Mouse (Mus musculus) CH12.LX (cell line): ENCODE results near the gene Slc3a1.
A peak's percentile ranks its signal among the peaks of the same experiment; 100 is the strongest.

Experiments
- CTCF ChIP-seq, 2 experiments: IDR thresholded peaks in 1 of 2; conservative IDR thresholded peaks in 1 of 2; 2 replicates each; pipeline ENCODE4 v1.5.1; 2011 to 2012; ENCODE audit warnings: low read depth in 2 of 2, low read length in 2 of 2, improper control_type of control experiment in 1 of 2, inconsistent platforms in 1 of 2, mild to moderate bottlenecking in 1 of 2, moderate library complexity in 1 of 2
- ELF1 ChIP-seq: IDR thresholded peaks from 2 replicates; pipeline ENCODE4 v1.6.1; 2014; ENCODE audit warnings: low read depth, mild to moderate bottlenecking, inconsistent platforms, low read length, improper control_type of control experiment
- EP300 ChIP-seq: IDR thresholded peaks from 2 replicates; pipeline ENCODE4 v1.6.1; 2011; ENCODE audit warnings: low read length, improper control_type of control experiment
- GABPA ChIP-seq: IDR thresholded peaks from 2 replicates; pipeline ENCODE4 v1.6.1; 2012; ENCODE audit warnings: low read depth, low read length, improper control_type of control experiment, inconsistent platforms; ENCODE audit not compliant: insufficient replicate concordance
- MAFK ChIP-seq: IDR thresholded peaks from 2 replicates; pipeline ENCODE4 v1.6.1; 2011; ENCODE audit warnings: low read length, improper control_type of control experiment; ENCODE audit not compliant: insufficient replicate concordance
- MAX ChIP-seq: IDR thresholded peaks from 2 replicates; pipeline ENCODE4 v1.6.1; 2011; ENCODE audit warnings: low read length, improper control_type of control experiment
- MXI1 ChIP-seq: IDR thresholded peaks from 2 replicates; pipeline ENCODE4 v1.6.1; 2011; ENCODE audit warnings: mild to moderate bottlenecking, low read depth, low read length, improper control_type of control experiment
- NELFE ChIP-seq: IDR thresholded peaks from 2 replicates; pipeline ENCODE4 v1.6.1; 2011; ENCODE audit warnings: low read depth, low read length, improper control_type of control experiment
- NRF1 ChIP-seq: IDR thresholded peaks from 2 replicates; pipeline ENCODE4 v1.6.1; 2014; ENCODE audit warnings: low read depth, mild to moderate bottlenecking, inconsistent platforms, low read length, improper control_type of control experiment, moderate library complexity
- POLR2A ChIP-seq: IDR thresholded peaks from 2 replicates; pipeline ENCODE4 v1.6.1; 2011; ENCODE audit warnings: low read depth, mild to moderate bottlenecking, improper control_type of control experiment, low read length
- RCOR1 ChIP-seq: conservative IDR thresholded peaks from 2 replicates; pipeline ENCODE4 v1.6.1; 2012; ENCODE audit warnings: low read depth, mild to moderate bottlenecking, inconsistent platforms, low read length, improper control_type of control experiment
- TCF12 ChIP-seq: IDR thresholded peaks from 2 replicates; pipeline ENCODE4 v1.6.1; 2014; ENCODE audit warnings: low read depth, mild to moderate bottlenecking, inconsistent platforms, low read length, improper control_type of control experiment
- ZC3H11A ChIP-seq: IDR thresholded peaks from 2 replicates; pipeline ENCODE4 v1.6.1; 2012; ENCODE audit warnings: low read depth, mild to moderate bottlenecking, inconsistent platforms, low read length, improper control_type of control experiment
- ZKSCAN1 ChIP-seq: IDR thresholded peaks from 2 replicates; pipeline ENCODE4 v1.6.1; 2012; ENCODE audit warnings: low read depth, inconsistent platforms, low read length, improper control_type of control experiment, borderline replicate concordance

GRCm38 (mm10) chr17:85098677-85099323, 70.6 kb downstream of the Slc3a1 start:
- TF ChIP-seq NELFE (no peak), CTCF (conservative IDR thresholded peaks at IDR 0.05 in 1 of 2, IDR thresholded peaks at IDR 0.05 in 1 of 2; ENCODE audit: low read depth in 2 of 2, low read length in 2 of 2) (no peak), EP300 (no peak), TCF12 (no peak), MAX (no peak), POLR2A (no peak), ZC3H11A (no peak), MXI1 (no peak), RCOR1 (no peak), ELF1 (no peak), MAFK (peak; percentile 56; the same call in 1 of the 2 replicates), GABPA (no peak), ZKSCAN1 (no peak), NRF1 (no peak)
